Mouse (Mus musculus) heart, adult 9 months (tissue): ENCODE measurements at regions not wholly inside any gene's neighbourhood (a gene's known extent, or its start where the extent isn't known, plus 50 kb on each side); places are given as distances from the start of the nearest gene placed in this dataset.

Source experiments
- DNase-seq, 2 experiments: peaks; one replicate each; pipeline ENCODE4 v3.0.0; 2022; ENCODE audit warnings: low spot score in 2 of 2

DNA sequence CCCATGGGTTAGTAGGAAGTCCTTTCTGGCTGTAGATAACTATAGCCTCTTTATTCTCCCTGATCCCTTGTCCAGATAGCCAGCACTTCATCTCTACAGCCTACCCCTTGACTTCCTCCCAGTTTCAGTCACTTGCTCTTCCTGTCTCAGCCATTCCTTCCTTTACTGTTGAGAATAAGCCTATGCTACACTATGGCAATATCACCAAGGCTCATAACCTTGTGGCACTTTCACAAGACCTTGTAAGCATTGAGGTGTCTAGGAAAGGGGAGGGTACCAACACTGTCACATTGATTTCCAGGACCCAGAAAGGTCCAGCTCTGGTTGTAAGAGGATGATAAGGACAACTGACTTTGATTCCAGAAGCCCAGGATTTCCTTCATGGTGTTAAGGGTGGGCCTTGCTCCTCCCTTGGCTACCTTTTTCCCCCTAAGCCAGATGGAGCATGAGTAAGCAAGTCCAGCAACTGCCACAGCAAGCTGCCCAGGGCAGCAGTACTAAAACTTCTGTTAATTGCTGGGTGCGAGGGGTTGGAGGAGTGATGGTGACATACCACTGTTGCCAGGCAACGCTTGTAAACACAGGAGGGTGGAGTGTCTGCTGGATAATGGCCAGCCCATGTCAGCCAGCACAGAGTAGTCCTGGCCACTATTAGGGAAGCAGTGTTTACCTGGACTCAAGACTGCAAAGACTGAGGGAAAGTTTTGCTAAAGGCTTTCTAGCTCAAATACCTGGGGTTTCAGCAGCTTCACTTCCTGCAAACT lies 75.7 kb downstream of the Ankrd16 start:
- DNase-seq: peak in 1 of 2 experiments; percentile 1

DNA sequence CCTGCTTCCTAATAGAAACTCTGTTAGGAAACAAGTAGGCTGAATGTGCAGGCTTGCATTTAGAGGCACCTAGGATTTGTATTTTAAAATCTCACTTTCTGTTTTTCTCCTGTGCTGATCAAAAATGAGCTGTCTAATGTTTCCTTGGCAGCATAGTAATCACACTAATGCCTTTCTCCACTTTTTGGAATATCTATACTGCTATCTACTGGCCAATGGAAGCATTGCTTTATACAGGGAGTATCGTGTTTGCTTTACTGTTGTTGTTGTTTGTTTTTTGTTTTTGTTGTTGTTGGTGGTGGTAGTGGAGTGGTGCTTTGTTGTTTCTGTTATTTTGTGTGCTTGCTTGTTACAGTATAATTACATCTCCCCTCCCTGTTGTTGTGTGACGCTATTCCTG lies 92.3 kb downstream of the Ankrd16 start:
- DNase-seq: no peak

DNA sequence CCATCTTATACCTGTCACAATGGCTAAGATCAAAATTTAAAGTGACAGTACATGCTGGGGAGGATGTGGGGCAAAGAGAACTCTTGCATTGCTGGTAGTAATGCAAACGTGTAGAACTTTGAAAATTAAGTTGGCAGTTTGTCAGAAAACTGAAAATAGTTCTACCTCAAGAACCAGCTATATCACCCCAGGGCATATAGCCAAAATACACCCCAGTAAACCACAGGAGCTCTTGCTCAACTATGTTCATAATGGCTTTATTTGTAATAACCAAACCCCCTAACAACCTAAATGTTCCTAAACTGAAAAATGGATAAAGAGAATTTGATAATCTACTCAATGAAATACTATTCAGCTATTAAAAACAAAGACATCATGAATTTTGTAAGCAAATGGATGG lies 102.3 kb downstream of the Ankrd16 start:
- DNase-seq: no peak

GRCm38 (mm10) chr2:11894792-11895568 lies 117.3 kb downstream of the Ankrd16 start:
- no peak for DNase-seq

DNA sequence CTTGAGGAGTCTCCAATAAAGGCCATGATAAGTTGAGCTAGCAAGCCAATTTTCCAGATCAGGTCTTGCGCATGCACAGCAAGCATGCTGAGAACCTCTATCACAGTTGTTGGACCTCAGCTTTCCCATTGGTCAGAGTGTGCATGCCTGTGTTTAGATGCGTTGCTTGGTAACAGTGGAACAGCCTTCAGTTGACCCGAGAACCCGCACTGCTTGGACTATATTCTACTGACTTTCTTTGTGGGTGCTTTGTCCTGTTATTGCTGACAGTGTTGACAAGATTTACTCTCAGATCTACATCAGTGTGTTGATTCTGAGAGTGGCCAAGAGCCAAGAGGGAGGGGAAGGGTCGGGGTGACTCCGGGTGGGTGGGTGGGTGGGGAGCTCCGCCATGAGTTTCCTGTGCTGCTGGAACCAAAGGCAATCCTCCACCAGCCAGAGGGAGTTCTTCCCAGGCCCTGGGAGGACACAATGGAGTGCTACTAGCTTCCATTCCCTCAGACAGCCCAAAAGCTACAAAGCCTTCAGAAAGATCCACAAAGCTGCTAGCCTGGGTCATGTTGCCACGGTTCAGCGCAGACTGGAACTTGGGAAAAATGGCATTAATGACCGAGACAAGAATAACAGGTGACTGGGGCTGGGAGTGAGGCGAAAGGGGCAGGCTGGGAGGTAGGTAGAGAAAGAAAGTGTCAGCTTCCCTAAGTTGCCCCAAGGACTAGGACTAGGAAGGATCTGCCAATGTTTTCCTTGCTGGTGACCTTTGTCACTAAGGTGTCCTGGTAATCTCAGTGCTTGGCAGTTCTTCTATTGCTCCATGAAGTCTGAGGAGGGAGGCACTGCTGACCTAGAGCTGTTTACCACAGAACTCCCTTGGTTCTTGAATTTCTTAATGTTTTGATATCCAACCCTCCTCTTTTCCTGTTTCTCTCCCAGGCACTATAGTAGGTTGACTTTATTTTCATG lies 122.3 kb downstream of the Ankrd16 start:
- no peak for DNase-seq

- DNase-seq: no peak
These were observed 137.1 kb downstream of the Ankrd16 start for GRCm38 (mm10) chr2:11914782-11915181.

GRCm38 (mm10) chr2:11917373-11917772 lies 139.7 kb downstream of the Ankrd16 start:
- no peak for DNase-seq

DNA sequence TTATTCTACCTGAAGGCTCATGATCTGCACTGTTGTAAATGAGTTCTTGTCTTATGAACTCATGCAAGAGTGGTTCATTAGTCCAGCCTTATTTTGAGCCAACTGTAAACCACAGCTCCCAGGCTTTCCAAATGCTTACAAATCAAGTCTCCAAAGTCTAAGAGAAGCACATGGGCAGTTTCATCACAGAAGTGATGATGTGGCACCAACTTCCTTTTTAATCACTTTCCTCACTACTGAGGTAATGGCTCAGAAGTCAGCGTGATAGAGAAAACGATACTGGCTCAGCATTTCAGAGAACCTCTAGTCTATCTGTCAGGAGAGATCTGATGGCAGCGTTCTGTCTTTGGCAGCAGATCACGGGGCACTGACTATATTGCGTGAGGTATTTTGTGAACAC lies 140.4 kb downstream of the Ankrd16 start:
- no peak for DNase-seq

GRCm38 (mm10) chr2:11960777-11961176 lies 183.1 kb downstream of the Ankrd16 start:
- DNase-seq: no peak

- DNase-seq: no peak
These were observed 187.7 kb downstream of the Ankrd16 start for GRCm38 (mm10) chr2:11965374-11965773.

DNA sequence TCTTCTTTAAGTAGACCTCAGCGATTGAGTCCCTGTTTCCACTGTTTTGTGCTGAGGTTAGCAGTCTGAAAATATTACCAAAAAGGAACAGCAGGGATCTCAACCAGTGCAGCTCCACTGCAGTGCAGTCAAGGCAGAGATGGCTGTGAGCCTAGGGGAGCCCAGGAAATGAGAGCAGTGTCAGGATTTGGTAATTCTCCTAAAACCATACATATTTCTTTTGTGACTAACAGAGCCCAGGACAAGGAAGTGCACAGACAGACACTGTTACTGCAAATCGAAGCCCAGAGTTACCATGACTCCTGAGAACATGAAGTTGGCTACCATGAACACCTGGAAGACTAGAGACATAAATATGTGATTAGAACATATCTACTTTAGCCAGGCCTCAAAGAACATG lies 189.3 kb downstream of the Ankrd16 start:
- DNase-seq: no peak

GRCm38 (mm10) chr2:11971972-11972371 lies 194.3 kb downstream of the Ankrd16 start:
- no peak for DNase-seq

DNA sequence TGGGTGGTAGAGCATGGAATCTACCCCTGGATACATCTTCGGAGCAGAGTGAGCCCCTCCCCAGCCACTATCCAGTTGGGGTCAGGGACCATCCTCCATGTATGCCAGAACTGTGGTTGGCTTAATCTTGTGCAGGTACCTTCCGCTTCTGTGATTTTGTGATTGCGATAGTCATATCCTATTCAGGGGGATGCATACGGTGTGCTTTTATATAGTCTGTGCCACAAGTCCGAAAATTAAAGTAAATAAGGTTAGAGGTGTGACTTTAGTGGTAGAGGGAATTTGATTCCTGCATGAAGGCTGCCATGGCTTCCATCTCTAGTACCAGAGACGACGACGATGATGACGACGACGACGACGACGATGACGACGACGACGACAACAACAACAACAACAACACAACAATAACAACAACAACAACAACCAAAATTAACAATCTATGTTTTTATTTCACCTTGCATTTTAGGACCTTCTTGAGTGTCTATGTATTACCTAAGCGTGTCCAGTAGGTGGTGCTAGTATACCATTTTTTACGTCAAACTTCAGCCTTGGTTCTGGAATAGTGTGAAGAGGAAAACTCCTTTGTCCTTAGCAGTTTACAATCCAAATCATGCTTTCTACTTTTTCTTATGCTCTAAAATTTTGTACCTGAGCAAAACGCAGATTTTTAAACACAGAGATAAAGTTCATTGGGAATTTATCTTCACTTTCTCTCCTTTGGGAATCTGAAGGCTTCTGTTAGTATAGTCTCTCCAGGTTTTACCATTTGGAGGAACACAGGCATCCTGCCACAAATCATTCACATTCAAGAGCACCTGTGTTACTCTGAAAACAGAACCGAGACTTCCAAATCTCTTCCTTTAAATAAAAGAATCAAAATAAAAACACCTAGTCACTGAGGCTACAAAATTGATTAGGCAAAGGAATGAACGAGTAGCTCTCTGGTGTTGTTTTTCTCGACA lies 224.5 kb downstream of the Ankrd16 start:
- DNase-seq: peak in 1 of 2 experiments; percentile 10

DNA sequence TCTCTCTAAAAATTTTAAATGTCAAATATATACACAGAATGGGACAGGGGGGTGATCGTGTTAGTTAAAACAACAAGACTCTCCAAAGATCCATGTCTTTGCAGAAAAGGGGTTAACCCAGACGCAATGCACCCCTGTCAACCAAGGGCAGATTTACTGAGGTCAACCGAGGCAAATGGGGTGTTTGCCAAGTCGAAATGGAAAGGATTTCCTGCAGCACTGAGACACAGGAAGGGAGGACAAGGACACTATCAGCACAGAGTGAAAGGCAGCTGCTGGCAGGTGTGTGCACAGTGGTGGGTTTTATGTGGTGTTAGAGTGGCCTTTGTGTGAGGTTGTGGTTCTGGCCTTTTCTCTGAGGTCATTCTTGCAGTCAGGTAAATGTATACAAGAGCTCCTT lies 226.7 kb downstream of the Ankrd16 start:
- no peak for DNase-seq

GRCm38 (mm10) chr2:12007201-12007600 lies 229.5 kb downstream of the Ankrd16 start:
- no peak for DNase-seq

- peak; percentile 12 to 27 for DNase-seq
These were observed 233.8 kb downstream of the Ankrd16 start for GRCm38 (mm10) chr2:12011441-12011840.

- DNase-seq: no peak
These were observed 241.9 kb downstream of the Ankrd16 start for GRCm38 (mm10) chr2:12019607-12020006.

- peak; percentile 61 to 66 for DNase-seq
These were observed 245.9 kb downstream of the Ankrd16 start for GRCm38 (mm10) chr2:12023402-12024111.

DNA sequence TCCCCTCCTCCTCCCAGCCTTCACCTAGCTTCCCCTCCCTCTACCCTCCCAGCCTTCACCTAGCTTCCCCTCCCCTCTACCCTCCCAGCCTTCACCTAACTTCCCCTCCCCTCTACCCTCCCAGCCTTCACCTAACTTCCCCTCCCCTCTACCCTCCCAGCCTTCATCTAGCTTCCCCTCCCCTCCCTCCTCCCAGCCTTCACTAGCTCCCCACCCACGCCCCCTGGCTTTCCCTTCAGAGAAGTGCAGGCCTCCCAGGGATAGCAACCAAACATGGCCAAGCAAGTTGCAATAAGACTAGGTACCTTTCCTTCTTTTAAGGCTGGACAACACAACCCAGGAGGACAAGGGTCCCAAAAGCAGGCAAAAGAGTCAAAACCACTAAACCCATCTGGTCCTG lies 248.5 kb downstream of the Ankrd16 start:
- no peak for DNase-seq
